Mouse (Mus musculus): ENCODE measurements at regions not wholly inside any gene's neighbourhood (a gene's known extent, or its start where the extent isn't known, plus 50 kb on each side); places are given as distances from the start of the nearest gene placed in this dataset.
"Not testable (repeated sequence)": the region's sequence is repeated elsewhere in the genome, so short reads cannot be mapped to it uniquely, and the experiment has no call there.

GRCm38 (mm10) chr8:24386462-24386861, 339.2 kb downstream of the Adam3 start:
- ATAC-seq (ENCODE audit: insufficient read depth, low FRiP score): no peak
- H3K27ac ChIP-seq (ENCODE audit: low read length): no peak overlapping the region

GRCm38 (mm10) chr8:24383963-24384435, 341.7 kb downstream of the Adam3 start:
- WGBS: 67% methylated on average over 8 of the region's 8 CpGs
- ATAC-seq (ENCODE audit: insufficient read depth, low FRiP score): no peak

More at GRCm38 (mm10) chr8:24386462-24386861, 339.2 kb downstream of the Adam3 start:
- Histone ChIP-seq H3K4me1 (ENCODE audit: control insufficient read depth, insufficient read depth, low read length) (no peaks in the 10 kb centered on the region), H3K9ac (ENCODE audit: low read length) (no peak overlapping the region), H3K4me3 (replicated peaks; ENCODE audit: low read length) (no peak overlapping the region), H3K9me3 (replicated peaks; ENCODE audit: control insufficient read depth, low read length) (no peaks in the 10 kb centered on the region), H3K36me3 (ENCODE audit: control insufficient read depth, insufficient read depth, low read length) (no peaks in the 10 kb centered on the region), H3K4me2 (ENCODE audit: low read depth, low read length) (no peak overlapping the region), H3K27me3 (ENCODE audit: control insufficient read depth, insufficient read depth, low read length) (no peaks in the 10 kb centered on the region)
- WGBS: 4% methylated on average over 3 of the region's 3 CpGs

GRCm38 (mm10) chr8:24383130-24383962, 342.3 kb downstream of the Adam3 start:
- no peaks in the 10 kb centered on the region for H3K27me3 ChIP-seq (ENCODE audit: control insufficient read depth, insufficient read depth, low read length)
- H3K4me3 ChIP-seq (replicated peaks; ENCODE audit: low read length): no peak overlapping the region
- no peaks in the 10 kb centered on the region for H3K9me3 ChIP-seq (replicated peaks; ENCODE audit: control insufficient read depth, low read length)
- ATAC-seq (ENCODE audit: insufficient read depth, low FRiP score): no peak
- no peaks in the 10 kb centered on the region for H3K4me1 ChIP-seq (ENCODE audit: control insufficient read depth, insufficient read depth, low read length)
- no peak overlapping the region for H3K9ac ChIP-seq (ENCODE audit: low read length)
- no peak overlapping the region for H3K4me2 ChIP-seq (ENCODE audit: low read depth, low read length)
- no peaks in the 10 kb centered on the region for H3K36me3 ChIP-seq (ENCODE audit: control insufficient read depth, insufficient read depth, low read length)
- H3K27ac ChIP-seq (ENCODE audit: low read length): no peak overlapping the region
- WGBS: 64% methylated on average over 14 of the region's 14 CpGs

More at GRCm38 (mm10) chr8:24383963-24384435, 341.7 kb downstream of the Adam3 start:
- Histone ChIP-seq H3K9me3 (replicated peaks; ENCODE audit: control insufficient read depth, low read length) (no peaks in the 10 kb centered on the region), H3K27me3 (ENCODE audit: control insufficient read depth, insufficient read depth, low read length) (no peaks in the 10 kb centered on the region), H3K27ac (ENCODE audit: low read length) (no peak overlapping the region), H3K4me2 (ENCODE audit: low read depth, low read length) (no peak overlapping the region), H3K9ac (ENCODE audit: low read length) (no peak overlapping the region), H3K36me3 (ENCODE audit: control insufficient read depth, insufficient read depth, low read length) (no peaks in the 10 kb centered on the region), H3K4me3 (replicated peaks; ENCODE audit: low read length) (no peak overlapping the region), H3K4me1 (ENCODE audit: control insufficient read depth, insufficient read depth, low read length) (no peaks in the 10 kb centered on the region)

DNA sequence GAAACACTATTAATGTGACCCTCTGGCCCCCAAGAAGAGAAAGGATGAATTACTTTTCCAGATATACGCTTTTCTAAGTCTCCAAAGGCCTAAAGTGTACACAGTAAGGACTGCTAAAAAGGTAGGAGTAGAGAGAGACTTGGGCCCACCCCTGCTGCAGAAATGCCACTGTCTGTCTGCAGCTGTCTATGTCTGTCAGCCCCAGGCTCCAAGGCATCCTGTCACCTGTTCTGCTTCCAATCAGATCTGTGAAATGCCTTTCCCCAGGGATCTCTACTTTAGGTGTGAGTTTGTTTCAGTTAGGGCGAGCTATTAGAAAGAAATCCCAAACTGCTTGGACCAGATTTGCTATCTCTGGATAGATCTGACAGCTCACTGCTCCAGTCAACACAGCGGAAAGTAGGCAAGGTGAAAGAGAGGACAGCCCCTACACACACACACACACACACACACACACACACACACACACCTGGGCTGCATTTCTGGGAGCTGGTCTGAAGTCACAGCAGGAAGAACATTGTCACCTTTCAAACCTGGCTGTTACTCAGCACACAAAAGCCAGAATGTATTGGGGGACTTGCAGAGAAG, 343.9 kb downstream of the Adam3 start:
- Histone ChIP-seq H3K27me3 (ENCODE audit: control insufficient read depth, insufficient read depth, low read length) (no peaks in the 10 kb centered on the region), H3K4me2 (ENCODE audit: low read depth, low read length) (no peak overlapping the region), H3K36me3 (ENCODE audit: control insufficient read depth, insufficient read depth, low read length) (no peaks in the 10 kb centered on the region), H3K9me3 (replicated peaks; ENCODE audit: control insufficient read depth, low read length) (no peaks in the 10 kb centered on the region), H3K9ac (ENCODE audit: low read length) (no peak overlapping the region), H3K27ac (ENCODE audit: low read length) (no peak overlapping the region), H3K4me1 (ENCODE audit: control insufficient read depth, insufficient read depth, low read length) (no peaks in the 10 kb centered on the region), H3K4me3 (replicated peaks; ENCODE audit: low read length) (no peak overlapping the region)
- ATAC-seq (ENCODE audit: insufficient read depth, low FRiP score): no peak
- WGBS: 47% methylated on average over 3 of the region's 3 CpGs

- H3K36me3 ChIP-seq (ENCODE audit: control insufficient read depth, insufficient read depth, low read length): no peaks in the 10 kb centered on the region
- no peak for ATAC-seq (ENCODE audit: insufficient read depth, low FRiP score)
- H3K9me3 ChIP-seq (replicated peaks; ENCODE audit: control insufficient read depth, low read length): no peaks in the 10 kb centered on the region
- H3K27ac ChIP-seq (ENCODE audit: low read length): no peak overlapping the region
- H3K4me1 ChIP-seq (ENCODE audit: control insufficient read depth, insufficient read depth, low read length): no peaks in the 10 kb centered on the region
- no peak overlapping the region for H3K4me3 ChIP-seq (replicated peaks; ENCODE audit: low read length)
- no peaks in the 10 kb centered on the region for H3K27me3 ChIP-seq (ENCODE audit: control insufficient read depth, insufficient read depth, low read length)
- H3K9ac ChIP-seq (ENCODE audit: low read length): no peak overlapping the region
- no peak overlapping the region for H3K4me2 ChIP-seq (ENCODE audit: low read depth, low read length)
Measured at GRCm38 (mm10) chr8:24378070-24378469, 347.6 kb downstream of the Adam3 start.

DNA sequence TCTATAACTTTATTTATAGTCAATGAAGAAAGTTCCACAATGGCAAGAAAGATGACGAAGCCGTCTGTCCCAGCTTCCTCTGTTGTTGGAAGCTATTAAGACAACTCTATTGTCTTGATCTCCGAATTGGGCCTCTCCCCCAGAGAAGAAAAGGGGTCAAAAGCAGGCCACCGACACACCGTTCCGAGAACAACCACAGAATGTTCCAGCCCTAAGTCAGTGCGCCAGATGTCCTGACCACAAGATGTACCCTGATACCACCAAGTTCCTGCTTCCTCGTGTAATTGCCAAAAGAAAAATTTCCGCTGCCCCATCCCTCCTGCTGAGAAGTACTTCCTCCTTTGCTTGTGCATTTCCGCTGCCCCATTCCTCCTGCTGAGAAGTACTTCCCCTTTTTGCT, 348.8 kb downstream of the Adam3 start:
- H3K9ac ChIP-seq (ENCODE audit: low read length); H3K36me3 ChIP-seq (ENCODE audit: control insufficient read depth, insufficient read depth, low read length); H3K4me1 ChIP-seq (ENCODE audit: control insufficient read depth, insufficient read depth, low read length); ATAC-seq (ENCODE audit: insufficient read depth, low FRiP score); H3K4me3 ChIP-seq (replicated peaks; ENCODE audit: low read length); H3K4me2 ChIP-seq (ENCODE audit: low read depth, low read length); H3K27ac ChIP-seq (ENCODE audit: low read length); H3K9me3 ChIP-seq (replicated peaks; ENCODE audit: control insufficient read depth, low read length); H3K27me3 ChIP-seq (ENCODE audit: control insufficient read depth, insufficient read depth, low read length): not testable (repeated sequence)
- 90% methylated on average over 10 of the region's 10 CpGs for whole genome bisulfite sequencing

GRCm38 (mm10) chr8:24374503-24374902, 351.1 kb downstream of the Adam3 start:
- no peak overlapping the region for H3K9ac ChIP-seq (ENCODE audit: low read length)
- no peaks in the 10 kb centered on the region for H3K4me1 ChIP-seq (ENCODE audit: control insufficient read depth, insufficient read depth, low read length)
- no peaks in the 10 kb centered on the region for H3K27me3 ChIP-seq (ENCODE audit: control insufficient read depth, insufficient read depth, low read length)
- H3K36me3 ChIP-seq (ENCODE audit: control insufficient read depth, insufficient read depth, low read length): no peaks in the 10 kb centered on the region
- no peak overlapping the region for H3K27ac ChIP-seq (ENCODE audit: low read length)
- no peak overlapping the region for H3K4me2 ChIP-seq (ENCODE audit: low read depth, low read length)
- no peak for ATAC-seq (ENCODE audit: insufficient read depth, low FRiP score)
- H3K9me3 ChIP-seq (replicated peaks; ENCODE audit: control insufficient read depth, low read length): no peaks in the 10 kb centered on the region
- WGBS: 71% methylated on average over 1 of the region's 1 CpGs
- H3K4me3 ChIP-seq (replicated peaks; ENCODE audit: low read length): no peak overlapping the region

GRCm38 (mm10) chr8:24372068-24372467, 353.6 kb downstream of the Adam3 start:
- Histone ChIP-seq H3K27me3 (ENCODE audit: control insufficient read depth, insufficient read depth, low read length) (no peaks in the 10 kb centered on the region), H3K27ac (ENCODE audit: low read length) (no peak overlapping the region), H3K4me2 (ENCODE audit: low read depth, low read length) (no peak overlapping the region), H3K9ac (ENCODE audit: low read length) (no peak overlapping the region), H3K36me3 (ENCODE audit: control insufficient read depth, insufficient read depth, low read length) (no peaks in the 10 kb centered on the region), H3K4me3 (replicated peaks; ENCODE audit: low read length) (no peak overlapping the region), H3K9me3 (replicated peaks; ENCODE audit: control insufficient read depth, low read length) (no peaks in the 10 kb centered on the region), H3K4me1 (ENCODE audit: control insufficient read depth, insufficient read depth, low read length) (no peaks in the 10 kb centered on the region)
- ATAC-seq (ENCODE audit: insufficient read depth, low FRiP score): no peak
- 77% methylated on average over 4 of the region's 4 CpGs for WGBS

DNA sequence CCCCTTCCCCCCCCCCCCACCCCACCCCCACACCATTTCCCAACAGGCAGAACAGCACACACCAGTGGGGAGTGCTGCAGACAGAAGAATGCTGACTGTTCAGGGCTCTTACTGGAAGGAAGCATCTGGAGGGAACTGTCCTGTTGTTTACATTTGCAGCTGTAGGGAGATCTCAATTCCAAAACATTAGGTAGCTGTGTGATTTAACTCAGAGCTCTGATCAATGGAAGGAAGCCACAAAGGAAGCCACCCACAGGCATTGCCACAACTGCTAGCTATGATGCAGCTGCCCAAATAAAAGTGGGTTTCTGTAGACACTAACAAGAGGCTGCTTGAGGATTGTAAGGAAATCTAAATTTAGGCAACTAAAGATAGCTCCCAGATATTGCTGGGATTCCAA, 359.7 kb downstream of the Adam3 start:
- Histone ChIP-seq H3K4me3 (replicated peaks; ENCODE audit: low read length) (no peak overlapping the region), H3K27ac (ENCODE audit: low read length) (no peak overlapping the region), H3K36me3 (ENCODE audit: control insufficient read depth, insufficient read depth, low read length) (no peaks in the 10 kb centered on the region), H3K9ac (ENCODE audit: low read length) (no peak overlapping the region), H3K4me2 (ENCODE audit: low read depth, low read length) (no peak overlapping the region), H3K9me3 (replicated peaks; ENCODE audit: control insufficient read depth, low read length) (no peaks in the 10 kb centered on the region), H3K27me3 (ENCODE audit: control insufficient read depth, insufficient read depth, low read length) (no peaks in the 10 kb centered on the region), H3K4me1 (ENCODE audit: control insufficient read depth, insufficient read depth, low read length) (no peaks in the 10 kb centered on the region)
- no peak; the same call in 1 of the 2 replicates for ATAC-seq (ENCODE audit: insufficient read depth, low FRiP score)

Data from stomach, embryonic 16.5 days (tissue).